ENCODE assay signal across 8 mouse cellular contexts in the genomic region with DNA sequence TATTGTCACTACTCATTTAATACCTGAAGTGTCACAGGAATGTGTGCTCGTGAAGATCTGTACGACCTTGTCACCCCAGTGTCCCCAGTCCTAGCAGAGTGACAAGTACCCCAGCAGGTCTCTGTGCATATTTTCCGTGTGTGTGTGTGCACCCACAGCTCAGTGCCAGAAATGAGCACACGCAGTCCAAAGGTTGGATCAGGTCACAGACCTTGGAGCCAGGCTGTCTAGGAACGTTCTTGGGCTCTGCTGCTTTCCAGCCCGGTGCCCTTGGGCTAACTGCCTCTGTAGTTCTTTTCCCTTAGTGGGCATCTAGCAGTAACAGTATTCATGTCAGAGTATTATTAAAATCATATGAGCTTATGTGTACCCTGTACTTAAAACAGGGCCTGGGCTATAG. TPM values are rescaled to one million over a fixed set of nuclear protein-coding genes. Genes with fewer than 3 reads are reported as not detected.
"Had no signal": no experiment of that assay in that cellular context is flagged by ENCODE, and none has a peak within 500 bp of the region (broad histone marks: within the 10 kb centered on the region; RNA-seq: fewer than 3 reads in every experiment).

No protein-coding gene starts in this region.

- H3K27me3 ChIP-seq: hindbrain, embryonic 12.5 days; kidney, embryonic 15.5 days; lung, embryonic 15.5 days; midbrain, embryonic 12.5 days had no signal

- H3K4me3 ChIP-seq: hindbrain, embryonic 12.5 days; kidney, embryonic 15.5 days; lung, embryonic 15.5 days; megakaryocyte, embryonic 14.5 days; midbrain, embryonic 12.5 days had no signal

- H3K9ac ChIP-seq: hindbrain, embryonic 12.5 days; kidney, embryonic 15.5 days; lung, embryonic 15.5 days; midbrain, embryonic 12.5 days had no signal

- ATAC-seq: hindbrain, embryonic 16.5 days; inflammation-experienced regulatory T-cells, adult 6 months had no signal

- H3K9me3 ChIP-seq: hindbrain, embryonic 12.5 days; kidney, embryonic 15.5 days; lung, embryonic 15.5 days; midbrain, embryonic 12.5 days had no signal

- H3K36me3 ChIP-seq: hindbrain, embryonic 12.5 days; kidney, embryonic 15.5 days; lung, embryonic 15.5 days; midbrain, embryonic 12.5 days had no signal

- H3K4me2 ChIP-seq: hindbrain, embryonic 12.5 days; kidney, embryonic 15.5 days; lung, embryonic 15.5 days; midbrain, embryonic 12.5 days had no signal

- H3K27ac ChIP-seq: hindbrain, embryonic 12.5 days; kidney, embryonic 15.5 days; lung, embryonic 15.5 days; macrophage; midbrain, embryonic 12.5 days had no signal

- H3K4me1 ChIP-seq: hindbrain, embryonic 12.5 days; kidney, embryonic 15.5 days; lung, embryonic 15.5 days; midbrain, embryonic 12.5 days had no signal

RNA-seq across cellular contexts. Expression of a gene that starts 1.6 kb away (rescaled TPM):
- polyA plus RNA-seq: inflammation-experienced regulatory T-cells, adult 6 months; macrophage had no signal
